Mouse (Mus musculus): ENCODE results near the gene Rtn1.
"Not testable (repeated sequence)": the region's sequence is repeated elsewhere in the genome, so short reads cannot be mapped to it uniquely, and the experiment has no call there.

The Rtn1 gene

GRCm38 (mm10) chr12:72324210-72324871 lies 84.5 kb downstream of the Rtn1 start:
- DNase-seq (ENCODE audit: extremely low spot score, low spot score): no peak

- no peak for DNase-seq (ENCODE audit: extremely low spot score, low spot score)
These were observed 85.1 kb downstream of the Rtn1 start for GRCm38 (mm10) chr12:72323778-72324177.

- DNase-seq (ENCODE audit: extremely low spot score, low spot score): no peak
These were observed 93.0 kb downstream of the Rtn1 start for GRCm38 (mm10) chr12:72315732-72316465.

- DNase-seq (ENCODE audit: extremely low spot score, low spot score): no peak
These were observed 98.0 kb downstream of the Rtn1 start for GRCm38 (mm10) chr12:72310818-72311217.

- DNase-seq (ENCODE audit: extremely low spot score, low spot score): no peak
These were observed 100.3 kb downstream of the Rtn1 start for GRCm38 (mm10) chr12:72308506-72308905.

GRCm38 (mm10) chr12:72306281-72306680 lies 102.6 kb downstream of the Rtn1 start:
- DNase-seq (ENCODE audit: extremely low spot score, low spot score): no peak

- DNase-seq (ENCODE audit: extremely low spot score, low spot score): no peak
These were observed 103.4 kb downstream of the Rtn1 start for GRCm38 (mm10) chr12:72305421-72305820.

GRCm38 (mm10) chr12:72304985-72305384 lies 103.9 kb downstream of the Rtn1 start:
- peak; percentile 47 for DNase-seq (ENCODE audit: extremely low spot score, low spot score)

- no peak for DNase-seq (ENCODE audit: extremely low spot score, low spot score)
These were observed 104.5 kb downstream of the Rtn1 start for GRCm38 (mm10) chr12:72304347-72304688.

- peak; percentile 32 for DNase-seq (ENCODE audit: extremely low spot score, low spot score)
These were observed 105.1 kb downstream of the Rtn1 start for GRCm38 (mm10) chr12:72303624-72304346.

- DNase-seq (ENCODE audit: extremely low spot score, low spot score): peak; percentile 39
These were observed 107.4 kb downstream of the Rtn1 start for GRCm38 (mm10) chr12:72301431-72301830.

GRCm38 (mm10) chr12:72300971-72301370 lies 107.9 kb downstream of the Rtn1 start:
- DNase-seq (ENCODE audit: extremely low spot score, low spot score): no peak

- DNase-seq (ENCODE audit: extremely low spot score, low spot score): no peak
These were observed 110.6 kb downstream of the Rtn1 start for GRCm38 (mm10) chr12:72298222-72298621.

GRCm38 (mm10) chr12:72296552-72296951 lies 112.3 kb downstream of the Rtn1 start:
- no peak for DNase-seq (ENCODE audit: extremely low spot score, low spot score)

GRCm38 (mm10) chr12:72293185-72293584 lies 115.7 kb downstream of the Rtn1 start:
- not testable (repeated sequence) for DNase-seq (ENCODE audit: extremely low spot score, low spot score)

- no peak for DNase-seq (ENCODE audit: extremely low spot score, low spot score)
These were observed 116.3 kb downstream of the Rtn1 start for GRCm38 (mm10) chr12:72292566-72292965.

GRCm38 (mm10) chr12:72291266-72291665 lies 117.6 kb downstream of the Rtn1 start:
- DNase-seq (ENCODE audit: extremely low spot score, low spot score): no peak

GRCm38 (mm10) chr12:72288215-72288614 lies 120.6 kb downstream of the Rtn1 start:
- no peak for DNase-seq (ENCODE audit: extremely low spot score, low spot score)

- no peak for DNase-seq (ENCODE audit: extremely low spot score, low spot score)
These were observed 121.4 kb downstream of the Rtn1 start for GRCm38 (mm10) chr12:72287332-72288004.

GRCm38 (mm10) chr12:72285366-72286345 lies 123.2 kb downstream of the Rtn1 start:
- no peak for DNase-seq (ENCODE audit: extremely low spot score, low spot score)

GRCm38 (mm10) chr12:72284576-72284975 lies 124.3 kb downstream of the Rtn1 start:
- DNase-seq (ENCODE audit: extremely low spot score, low spot score): no peak

Data from neural tube, embryonic 10.5 days (tissue).